In genomic region chr1:135562115-135562514, GRCm38 (mm10) we compare ENCODE assay signal across 17 mouse cellular contexts. TPM values are rescaled to one million over a fixed set of nuclear protein-coding genes. Genes with fewer than 3 reads are reported as not detected.
A peak's percentile ranks its signal among the peaks of the same experiment; 100 is the strongest.
DNase-seq lines count a peak whose midpoint lies in the region; ATAC-seq and TF ChIP-seq lines count a peak whose summit lies in the region.
"Had no signal": no experiment of that assay in that cellular context is flagged by ENCODE, and none has a peak within 500 bp of the region (broad histone marks: within the 10 kb centered on the region; RNA-seq: fewer than 3 reads in every experiment).

No protein-coding gene starts in this region.

- WGBS in intestine, embryonic 14.5 days: 10% methylated on average over 4 of the region's 4 CpGs
- WGBS in intestine, postnatal 0 days: 7% methylated on average over 4 of the region's 4 CpGs
- WGBS in forebrain, embryonic 15.5 days: 19% methylated on average over 4 of the region's 4 CpGs
- 8% methylated on average over 4 of the region's 4 CpGs for WGBS in kidney, adult 2 months

- peaks cover 40% of the 10 kb centered on the region for H3K4me1 ChIP-seq in intestine, embryonic 14.5 days (replicated peaks; ENCODE audit: control insufficient read depth, insufficient read depth, low read length)
- 0 out of 2 replicates have a peak, but pooled peaks cover 2% of the 10 kb centered on the region for H3K4me1 ChIP-seq in intestine, postnatal 0 days (replicated peaks; ENCODE audit: control insufficient read depth, insufficient read depth, low read length)
- peaks cover 86% of the 10 kb centered on the region for H3K4me1 ChIP-seq in forebrain, embryonic 15.5 days
- H3K4me1 ChIP-seq in kidney, adult 2 months (ENCODE audit: control insufficient read depth, insufficient read depth, low read length): peaks cover 11% of the 10 kb centered on the region

- H3K4me3 ChIP-seq in intestine, embryonic 14.5 days (ENCODE audit: low read depth, low read length): no peak overlapping the region
- H3K4me3 ChIP-seq in intestine, postnatal 0 days (ENCODE audit: low read depth, low read length): no peak overlapping the region
- H3K4me3 ChIP-seq in forebrain, embryonic 15.5 days: no peak overlapping the region
- no peak overlapping the region for H3K4me3 ChIP-seq in kidney, adult 2 months (ENCODE audit: insufficient read depth, low read depth, low read length)
- H3K4me3 ChIP-seq: embryonic facial prominence, embryonic 13.5 days; midbrain, embryonic 13.5 days; myocyte had no signal

- no peak for DNase-seq in intestine, embryonic 14.5 days (ENCODE audit: low spot score)
- DNase-seq in kidney, adult 2 months: peak; percentile 86
- peak; percentile 78 for DNase-seq in kidney, postnatal 14 days
- DNase-seq in layer of hippocampus, postnatal 10 days (ENCODE audit: low spot score in 2 of 2): no peak
- DNase-seq in cerebellum, postnatal 25 days: no peak
- DNase-seq: adrenal gland, postnatal 25 days; cerebellum, adult 2 months; heart, adult 11 months; layer of hippocampus, adult 9-11 months; thymus, adult 18-20 months had no signal

- H3K36me3 ChIP-seq in intestine, embryonic 14.5 days (ENCODE audit: control insufficient read depth, insufficient read depth, low read length): 0 out of 2 replicates have a peak, but pooled peaks cover under 1% of the 10 kb centered on the region
- no peaks in the 10 kb centered on the region for H3K36me3 ChIP-seq in intestine, postnatal 0 days (ENCODE audit: control insufficient read depth, insufficient read depth)
- H3K36me3 ChIP-seq in forebrain, embryonic 15.5 days: no peaks in the 10 kb centered on the region
- H3K36me3 ChIP-seq in kidney, adult 2 months (ENCODE audit: control insufficient read depth, insufficient read depth, low read length): no peaks in the 10 kb centered on the region
- H3K36me3 ChIP-seq: embryonic facial prominence, embryonic 13.5 days; midbrain, embryonic 13.5 days had no signal

- no peaks in the 10 kb centered on the region for H3K27me3 ChIP-seq in intestine, embryonic 14.5 days (replicated peaks; ENCODE audit: control insufficient read depth, insufficient read depth, low read length)
- H3K27me3 ChIP-seq in intestine, postnatal 0 days (replicated peaks; ENCODE audit: control insufficient read depth, insufficient read depth, low read length): no peaks in the 10 kb centered on the region
- no peaks in the 10 kb centered on the region for H3K27me3 ChIP-seq in forebrain, embryonic 15.5 days
- H3K27me3 ChIP-seq in kidney, adult 2 months (replicated peaks; ENCODE audit: control insufficient read depth, insufficient read depth, low read length): no peaks in the 10 kb centered on the region
- H3K27me3 ChIP-seq: embryonic facial prominence, embryonic 13.5 days; midbrain, embryonic 13.5 days had no signal

- H3K27ac ChIP-seq in intestine, embryonic 14.5 days (ENCODE audit: low read depth): no peak overlapping the region
- no peak overlapping the region for H3K27ac ChIP-seq in intestine, postnatal 0 days (ENCODE audit: low read depth, low read length)
- peak overlapping the region; percentile 75 for H3K27ac ChIP-seq in forebrain, embryonic 15.5 days (replicated peaks)
- no peak overlapping the region for H3K27ac ChIP-seq in kidney, adult 2 months (ENCODE audit: insufficient read depth, low read depth, low read length)
- H3K27ac ChIP-seq: embryonic facial prominence, embryonic 13.5 days; macrophage had no signal

- no peak overlapping the region for H3K4me2 ChIP-seq in intestine, embryonic 14.5 days (ENCODE audit: low read length)
- H3K4me2 ChIP-seq in intestine, postnatal 0 days (replicated peaks; ENCODE audit: low read depth): no peak overlapping the region
- no peak overlapping the region for H3K4me2 ChIP-seq in forebrain, embryonic 15.5 days (replicated peaks)
- H3K4me2 ChIP-seq: embryonic facial prominence, embryonic 13.5 days; midbrain, embryonic 13.5 days had no signal

- ATAC-seq in intestine, embryonic 14.5 days (replicated peaks; ENCODE audit: low FRiP score, low TSS enrichment, low read depth): 0 out of 2 replicates have a peak, but pooled peaks have one; percentile 10
- no peak for ATAC-seq in intestine, postnatal 0 days
- no peak for ATAC-seq in forebrain, embryonic 15.5 days (replicated peaks)
- ATAC-seq: inflammation-experienced regulatory T-cells, adult 6 months; midbrain, embryonic 13.5 days had no signal

- TF ChIP-seq POLR2A in kidney, adult 2 months (IDR thresholded peaks at IDR 0.05; ENCODE audit: low read depth, low read length): no peak

- no peak overlapping the region for H3K9ac ChIP-seq in intestine, embryonic 14.5 days (ENCODE audit: low read length)
- no peak overlapping the region for H3K9ac ChIP-seq in intestine, postnatal 0 days (ENCODE audit: low read depth, low read length)
- no peak overlapping the region for H3K9ac ChIP-seq in forebrain, embryonic 15.5 days (replicated peaks)
- H3K9ac ChIP-seq: embryonic facial prominence, embryonic 13.5 days; midbrain, embryonic 13.5 days had no signal

- no peak for TF ChIP-seq CTCF in intestine, postnatal 0 days (IDR thresholded peaks at IDR 0.05; ENCODE audit: low read depth)
- TF ChIP-seq CTCF in kidney, adult 2 months (conservative IDR thresholded peaks at IDR 0.05; ENCODE audit: insufficient read depth, insufficient read length, low read depth, low read length): no peak

- no peaks in the 10 kb centered on the region for H3K9me3 ChIP-seq in intestine, embryonic 14.5 days (ENCODE audit: control insufficient read depth, low read length)
- H3K9me3 ChIP-seq in intestine, postnatal 0 days (ENCODE audit: control insufficient read depth): no peaks in the 10 kb centered on the region
- no peaks in the 10 kb centered on the region for H3K9me3 ChIP-seq in forebrain, embryonic 15.5 days
- H3K9me3 ChIP-seq: embryonic facial prominence, embryonic 13.5 days; midbrain, embryonic 13.5 days had no signal

RNA-seq across cellular contexts. Expression of gene Nav1, which starts 45.0 kb away (rescaled TPM):
- 21.2 and 23.7 TPM in 2 replicates for polyA plus RNA-seq in intestine, embryonic 14.5 days (2014; fragmentation: Nextera tagmentation; extraction: Ambion mirVana)
- 3.4 and 5.4 TPM in 2 replicates for polyA plus RNA-seq in intestine, postnatal 0 days (2015; fragmentation: Nextera tagmentation; extraction: Ambion mirVana)
- polyA plus RNA-seq in forebrain, embryonic 15.5 days (2015; fragmentation: Nextera tagmentation; extraction: Ambion mirVana): 48.1 and 51.1 TPM in 2 replicates
- 6.0 and 7.1 TPM in 2 replicates for polyA plus RNA-seq in kidney, adult 2 months (2012; rRNA removed)
- 100 to 1,000 TPM; 214 to 218 TPM for total RNA-seq in layer of hippocampus, postnatal 10 days (2021)

Comparison
In these comparisons a context has a peak if more than half of its experiments do, and no peak if none do; other contexts are left out.
1. DNase-seq: peak in kidney, adult 2 months (single experiment) and kidney, postnatal 14 days (single experiment); none in intestine, embryonic 14.5 days (single experiment), layer of hippocampus, postnatal 10 days (0 of 2) and cerebellum, postnatal 25 days (0 of 2).